Mouse (Mus musculus) left cerebral cortex, adult 11 months (tissue): ENCODE results near the gene Mrpl55.
A peak's percentile ranks its signal among the peaks of the same experiment; 100 is the strongest.

Experiments used
- DNase-seq: peaks from one replicate; pipeline ENCODE4 v3.0.0; 2022; ENCODE audit warnings: low spot score

Gene Mrpl55

GRCm38 (mm10) chr11:59202081-59202995 lies at the start of gene Mrpl55:
Mrpl55 (plus strand) TSS chr11:59202486.
- peak; percentile 85 for DNase-seq

DNA sequence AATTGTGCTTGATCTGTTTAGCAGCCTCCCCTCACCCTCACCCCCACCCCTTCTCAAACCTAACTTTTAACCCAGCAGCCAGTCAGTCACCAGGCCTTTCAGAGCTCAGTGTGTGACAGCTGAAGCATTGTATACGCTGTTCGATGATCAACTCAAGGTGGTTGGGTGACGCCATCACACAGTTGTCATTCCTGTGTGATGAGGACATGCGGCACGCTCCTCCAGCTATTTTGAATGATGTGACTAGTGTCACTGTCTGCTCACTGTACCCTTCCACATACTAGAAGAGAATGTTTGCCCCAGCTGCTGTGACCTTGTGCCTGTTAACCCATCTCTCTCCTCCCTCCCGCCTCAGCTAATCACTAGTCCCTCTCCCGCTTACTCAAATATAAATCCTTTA lies 48.1 kb upstream of the Mrpl55 start:
- no peak for DNase-seq

GRCm38 (mm10) chr11:59155900-59156299 lies 46.4 kb upstream of the Mrpl55 start:
- DNase-seq: no peak

DNA sequence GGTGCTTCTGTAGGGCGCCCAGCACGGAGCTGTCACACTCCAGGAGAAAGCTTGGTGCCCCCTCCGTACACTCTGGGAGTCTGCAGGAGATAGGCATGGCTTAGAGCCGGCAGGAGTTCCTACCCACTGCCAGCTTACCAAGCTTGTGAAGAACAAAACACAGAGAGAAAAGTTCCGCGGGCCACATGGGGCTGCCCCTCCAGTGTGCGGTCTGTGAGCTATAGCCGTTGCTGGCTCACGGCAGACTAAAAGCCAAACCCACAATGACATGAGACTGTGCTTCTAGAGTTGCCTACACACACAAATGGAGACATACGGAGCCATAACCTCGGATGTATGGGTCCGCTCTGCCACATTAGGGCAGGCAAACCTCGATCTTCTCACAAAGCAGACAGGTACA lies 43.2 kb upstream of the Mrpl55 start:
- no peak for DNase-seq

- DNase-seq: no peak
Measured at GRCm38 (mm10) chr11:59159558-59159957, 42.7 kb upstream of the Mrpl55 start.

DNA sequence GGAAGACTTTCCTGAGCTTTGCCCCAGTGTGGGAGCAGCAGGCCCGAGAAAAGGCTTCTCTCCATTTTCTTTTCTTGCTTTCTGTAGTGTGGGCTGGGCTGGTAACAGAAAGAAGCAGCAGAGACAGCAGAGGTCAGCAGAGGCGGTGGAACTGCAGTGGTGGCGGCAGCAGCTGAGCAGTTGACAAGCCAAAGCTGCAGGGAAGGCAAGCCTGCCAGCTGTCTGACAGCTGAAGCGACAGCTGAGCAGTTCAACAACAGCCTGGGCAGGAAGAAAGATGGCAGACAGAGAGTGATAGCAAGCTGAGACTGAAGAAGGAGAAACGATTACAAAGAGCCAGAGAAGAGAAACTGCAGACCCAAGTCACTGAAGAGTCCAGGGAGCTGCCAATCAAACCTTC lies 40.9 kb upstream of the Mrpl55 start:
- no peak for DNase-seq

GRCm38 (mm10) chr11:59162443-59163254 lies 39.6 kb upstream of the Mrpl55 start:
- no peak for DNase-seq

GRCm38 (mm10) chr11:59163255-59164236 lies 38.7 kb upstream of the Mrpl55 start, which contains the start of gene Iba57:
Iba57 (minus strand) TSS chr11:59163739.
- peak; percentile 98 for DNase-seq

GRCm38 (mm10) chr11:59164384-59164783 lies 37.9 kb upstream of the Mrpl55 start:
- no peak for DNase-seq

GRCm38 (mm10) chr11:59165616-59166241 lies 36.6 kb upstream of the Mrpl55 start:
- no peak for DNase-seq

DNA sequence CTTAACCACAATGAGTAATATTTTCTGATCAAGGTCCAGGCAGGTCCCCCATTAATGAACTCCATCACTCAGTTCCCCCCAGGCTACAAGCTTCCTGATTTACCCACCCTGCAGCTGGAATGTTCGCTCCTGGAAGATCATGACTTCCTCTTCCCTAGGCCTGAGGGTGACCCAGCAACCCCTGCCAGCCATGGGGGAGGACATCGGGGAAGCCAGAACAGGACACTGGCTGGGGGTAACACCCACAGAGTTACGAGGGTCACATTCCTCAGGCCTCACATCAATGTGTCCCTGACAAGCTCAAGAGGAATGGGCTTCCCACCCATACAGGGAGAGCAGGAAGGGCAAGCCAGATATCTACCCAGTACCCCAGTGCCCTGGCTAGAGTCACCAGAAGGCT lies 32.5 kb upstream of the Mrpl55 start:
- no peak for DNase-seq

DNA sequence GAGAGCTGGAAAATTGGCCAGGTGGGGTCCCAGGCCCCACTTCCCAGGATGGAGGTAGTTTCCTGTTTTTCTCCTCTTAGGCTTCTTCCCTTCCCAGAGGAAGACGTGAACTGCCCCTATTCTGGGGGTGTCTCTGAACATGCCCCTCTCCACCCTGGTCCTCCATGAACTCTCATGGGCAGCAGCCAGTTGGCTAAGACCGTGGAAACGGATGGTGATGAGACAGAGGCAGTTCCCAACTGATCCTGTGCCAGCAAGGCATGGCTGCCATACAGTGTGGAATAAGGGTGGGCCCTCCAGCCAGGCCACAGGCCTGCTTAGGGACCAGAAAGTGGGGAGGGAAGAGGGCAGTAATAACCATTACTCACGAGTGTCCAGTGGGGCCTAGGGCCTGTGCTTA lies 31.7 kb upstream of the Mrpl55 start:
- no peak for DNase-seq

GRCm38 (mm10) chr11:59174189-59174838 lies 28.0 kb upstream of the Mrpl55 start:
- DNase-seq: no peak

- no peak for DNase-seq
Measured at GRCm38 (mm10) chr11:59176475-59176874, 25.8 kb upstream of the Mrpl55 start.

DNA sequence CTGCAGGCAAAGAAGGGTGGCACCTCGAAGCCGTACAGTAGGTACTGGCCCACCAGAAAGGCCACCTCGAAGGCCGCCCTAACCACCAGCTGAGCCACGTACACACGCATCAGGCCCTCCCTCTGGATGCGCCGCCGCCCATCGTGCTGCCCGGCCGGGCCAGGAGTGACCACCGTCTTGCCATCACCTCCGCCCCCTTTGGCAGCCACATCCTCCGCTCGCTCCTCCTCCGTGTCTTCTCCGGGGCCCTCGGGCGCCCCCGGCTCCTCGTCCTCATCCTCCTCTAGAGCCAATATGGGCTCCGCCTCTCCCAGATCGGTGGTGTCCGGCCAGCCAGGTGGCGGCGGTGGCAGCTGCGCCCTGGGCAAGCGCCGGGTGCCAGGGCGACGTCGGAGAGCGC lies 25.4 kb upstream of the Mrpl55 start:
- no peak for DNase-seq

- peak; percentile 62 for DNase-seq
Measured at GRCm38 (mm10) chr11:59182864-59183331, 19.4 kb upstream of the Mrpl55 start, which contains the start of gene Gjc2. Gjc2 (minus strand) TSS chr11:59183213.

- no peak for DNase-seq
Measured at GRCm38 (mm10) chr11:59183821-59184220, 18.5 kb upstream of the Mrpl55 start.

DNA sequence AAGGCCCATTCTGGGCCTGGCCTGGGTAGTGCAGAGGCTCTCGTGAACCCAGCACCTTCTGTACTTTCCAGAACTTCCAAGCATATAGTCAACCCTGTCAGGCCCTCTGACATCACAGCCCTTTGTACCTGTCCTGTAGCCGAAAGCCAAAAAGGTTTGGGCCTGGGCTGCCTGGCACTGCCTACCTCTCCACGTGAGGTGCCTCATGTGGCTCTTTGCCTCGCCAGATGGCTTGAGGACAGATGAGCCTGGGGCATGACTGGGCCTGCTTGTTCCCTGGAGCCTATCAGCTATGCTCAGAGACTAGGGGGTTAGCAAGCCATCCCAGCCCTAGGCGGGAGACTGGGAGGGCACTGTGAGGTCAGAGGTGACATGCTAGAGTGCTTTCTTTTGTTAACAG lies 16.8 kb upstream of the Mrpl55 start:
- no peak for DNase-seq

- no peak for DNase-seq
Measured at GRCm38 (mm10) chr11:59187706-59188105, 14.6 kb upstream of the Mrpl55 start.

GRCm38 (mm10) chr11:59191231-59192058 lies 10.8 kb upstream of the Mrpl55 start:
- peak; percentile 89 for DNase-seq
